Mouse (Mus musculus): ENCODE measurements around the gene Slc12a8. TPM values are rescaled to one million over a fixed set of nuclear protein-coding genes. Genes with fewer than 3 reads are reported as not detected.

Gene Slc12a8
- polyA plus RNA-seq, 1 experiment from 2014 or later, result 0.93 TPM

GRCm38 (mm10) chr16:33670933-33671332 is 153.8 kb downstream of the Slc12a8 start:
- H3K9ac ChIP-seq, result no peak overlapping the region
- H3K9me3 ChIP-seq, result no peaks in the 10 kb centered on the region
- no peaks in the 10 kb centered on the region for H3K27me3 ChIP-seq
- no peak overlapping the region for H3K4me3 ChIP-seq
- WGBS, result 93% methylated on average over 2 of the region's 2 CpGs
- H3K4me1 ChIP-seq, result no peaks in the 10 kb centered on the region
- H3K4me2 ChIP-seq (replicated peaks), result no peak overlapping the region
- no peaks in the 10 kb centered on the region for H3K36me3 ChIP-seq
- no peak overlapping the region for H3K27ac ChIP-seq
- no peak for ATAC-seq (ENCODE audit: low FRiP score, low read depth)

- no peak overlapping the region for H3K27ac ChIP-seq
- no peaks in the 10 kb centered on the region for H3K27me3 ChIP-seq
- no peak overlapping the region for H3K4me3 ChIP-seq
- WGBS, result 86% methylated on average over 3 of the region's 4 CpGs
- no peaks in the 10 kb centered on the region for H3K36me3 ChIP-seq
- H3K4me2 ChIP-seq (replicated peaks), result no peak overlapping the region
- peaks cover 3% of the 10 kb centered on the region; the same call in 1 of the 2 replicates for H3K4me1 ChIP-seq
- no peaks in the 10 kb centered on the region for H3K9me3 ChIP-seq
- ATAC-seq (ENCODE audit: low FRiP score, low read depth), result no peak
- H3K9ac ChIP-seq, result no peak overlapping the region
These were observed 155.1 kb downstream of the Slc12a8 start for GRCm38 (mm10) chr16:33672188-33672587.

GRCm38 (mm10) chr16:33672643-33673042 is 155.5 kb downstream of the Slc12a8 start:
- Histone ChIP-seq H3K27ac (no peak overlapping the region), H3K27me3 (no peaks in the 10 kb centered on the region), H3K9ac (no peak overlapping the region), H3K36me3 (no peaks in the 10 kb centered on the region), H3K4me2 (replicated peaks) (no peak overlapping the region), H3K4me3 (no peak overlapping the region), H3K9me3 (no peaks in the 10 kb centered on the region), H3K4me1 (peaks cover 3% of the 10 kb centered on the region; the same call in 1 of the 2 replicates)
- ATAC-seq (ENCODE audit: low FRiP score, low read depth), result no peak
- 93% methylated on average over 4 of the region's 4 CpGs for WGBS

GRCm38 (mm10) chr16:33673530-33674109 is 156.5 kb downstream of the Slc12a8 start:
- H3K9ac ChIP-seq, result no peak overlapping the region
- H3K4me2 ChIP-seq (replicated peaks), result no peak overlapping the region
- peaks cover 3% of the 10 kb centered on the region; the same call in 1 of the 2 replicates for H3K4me1 ChIP-seq
- no peaks in the 10 kb centered on the region for H3K36me3 ChIP-seq
- H3K4me3 ChIP-seq, result no peak overlapping the region
- no peaks in the 10 kb centered on the region for H3K27me3 ChIP-seq
- ATAC-seq (ENCODE audit: low FRiP score, low read depth), result no peak
- no peaks in the 10 kb centered on the region for H3K9me3 ChIP-seq
- WGBS, result 41% methylated on average over 14 of the region's 14 CpGs
- no peak overlapping the region for H3K27ac ChIP-seq

GRCm38 (mm10) chr16:33675151-33675847 is 158.2 kb downstream of the Slc12a8 start:
- no peaks in the 10 kb centered on the region for H3K36me3 ChIP-seq
- no peak overlapping the region for H3K27ac ChIP-seq
- H3K4me3 ChIP-seq, result no peak overlapping the region
- no peaks in the 10 kb centered on the region for H3K9me3 ChIP-seq
- WGBS, result 90% methylated on average over 10 of the region's 10 CpGs
- H3K9ac ChIP-seq, result no peak overlapping the region
- no peak overlapping the region for H3K4me2 ChIP-seq (replicated peaks)
- peaks cover 3% of the 10 kb centered on the region; the same call in 1 of the 2 replicates for H3K4me1 ChIP-seq
- no peak for ATAC-seq (ENCODE audit: low FRiP score, low read depth)
- H3K27me3 ChIP-seq, result no peaks in the 10 kb centered on the region

- no peak overlapping the region for H3K4me3 ChIP-seq
- H3K9ac ChIP-seq, result no peak overlapping the region
- H3K27ac ChIP-seq, result no peak overlapping the region
- H3K4me2 ChIP-seq (replicated peaks), result no peak overlapping the region
- peaks cover 3% of the 10 kb centered on the region; the same call in 1 of the 2 replicates for H3K4me1 ChIP-seq
- 71% methylated on average over 3 of the region's 3 CpGs for WGBS
- no peak for ATAC-seq (ENCODE audit: low FRiP score, low read depth)
- no peaks in the 10 kb centered on the region for H3K36me3 ChIP-seq
- H3K27me3 ChIP-seq, result no peaks in the 10 kb centered on the region
- H3K9me3 ChIP-seq, result no peaks in the 10 kb centered on the region
These were observed 158.7 kb downstream of the Slc12a8 start for GRCm38 (mm10) chr16:33675848-33676184.

GRCm38 (mm10) chr16:33676347-33677312 is 159.5 kb downstream of the Slc12a8 start:
- no peaks in the 10 kb centered on the region for H3K9me3 ChIP-seq
- H3K27ac ChIP-seq, result no peak overlapping the region
- H3K27me3 ChIP-seq, result no peaks in the 10 kb centered on the region
- H3K4me3 ChIP-seq, result no peak overlapping the region
- H3K9ac ChIP-seq, result no peak overlapping the region
- 76% methylated on average over 7 of the region's 7 CpGs for whole genome bisulfite sequencing
- H3K4me1 ChIP-seq, result peaks cover 3% of the 10 kb centered on the region; the same call in 1 of the 2 replicates
- no peaks in the 10 kb centered on the region for H3K36me3 ChIP-seq
- no peak overlapping the region for H3K4me2 ChIP-seq (replicated peaks)
- ATAC-seq (ENCODE audit: low FRiP score, low read depth), result no peak

- no peak overlapping the region for H3K27ac ChIP-seq
- no peaks in the 10 kb centered on the region for H3K27me3 ChIP-seq
- WGBS, result 86% methylated on average over 7 of the region's 7 CpGs
- peaks cover 3% of the 10 kb centered on the region; the same call in 1 of the 2 replicates for H3K4me1 ChIP-seq
- no peak overlapping the region for H3K9ac ChIP-seq
- no peaks in the 10 kb centered on the region for H3K36me3 ChIP-seq
- H3K4me2 ChIP-seq (replicated peaks), result no peak overlapping the region
- no peaks in the 10 kb centered on the region for H3K9me3 ChIP-seq
- no peak overlapping the region for H3K4me3 ChIP-seq
- no peak for ATAC-seq (ENCODE audit: low FRiP score, low read depth)
These were observed 160.2 kb downstream of the Slc12a8 start for GRCm38 (mm10) chr16:33677313-33677690.

GRCm38 (mm10) chr16:33677901-33678300 is 160.8 kb downstream of the Slc12a8 start:
- Histone ChIP-seq H3K4me2 (replicated peaks) (no peak overlapping the region), H3K36me3 (no peaks in the 10 kb centered on the region), H3K4me3 (no peak overlapping the region), H3K4me1 (peaks cover 3% of the 10 kb centered on the region; the same call in 1 of the 2 replicates), H3K9me3 (no peaks in the 10 kb centered on the region), H3K27me3 (no peaks in the 10 kb centered on the region), H3K9ac (no peak overlapping the region), H3K27ac (no peak overlapping the region)
- ATAC-seq (ENCODE audit: low FRiP score, low read depth), result no peak
- WGBS, result 91% methylated on average over 5 of the region's 5 CpGs

- Histone ChIP-seq H3K27me3 (no peaks in the 10 kb centered on the region), H3K4me2 (replicated peaks) (no peak overlapping the region), H3K27ac (no peak overlapping the region), H3K36me3 (no peaks in the 10 kb centered on the region), H3K9ac (no peak overlapping the region), H3K9me3 (no peaks in the 10 kb centered on the region), H3K4me3 (no peak overlapping the region), H3K4me1 (peaks cover 13% of the 10 kb centered on the region)
- 90% methylated on average over 7 of the region's 7 CpGs for WGBS
- ATAC-seq (ENCODE audit: low FRiP score, low read depth), result no peak
These were observed 163.1 kb downstream of the Slc12a8 start for GRCm38 (mm10) chr16:33680271-33680670.

GRCm38 (mm10) chr16:33680816-33681215 is 163.7 kb downstream of the Slc12a8 start:
- H3K4me1 ChIP-seq, result peaks cover 18% of the 10 kb centered on the region
- 61% methylated on average over 10 of the region's 10 CpGs for WGBS
- H3K4me3 ChIP-seq, result no peak overlapping the region
- no peaks in the 10 kb centered on the region for H3K27me3 ChIP-seq
- H3K27ac ChIP-seq, result no peak overlapping the region
- H3K9ac ChIP-seq, result no peak overlapping the region
- no peaks in the 10 kb centered on the region for H3K9me3 ChIP-seq
- H3K36me3 ChIP-seq, result no peaks in the 10 kb centered on the region
- no peak overlapping the region for H3K4me2 ChIP-seq (replicated peaks)
- no peak for ATAC-seq (ENCODE audit: low FRiP score, low read depth)

GRCm38 (mm10) chr16:33681661-33682060 is 164.5 kb downstream of the Slc12a8 start:
- H3K4me3 ChIP-seq, result no peak overlapping the region
- no peaks in the 10 kb centered on the region for H3K9me3 ChIP-seq
- no peak overlapping the region for H3K4me2 ChIP-seq (replicated peaks)
- no peak for ATAC-seq (ENCODE audit: low FRiP score, low read depth)
- H3K4me1 ChIP-seq, result peaks cover 24% of the 10 kb centered on the region
- H3K27ac ChIP-seq, result no peak overlapping the region
- H3K36me3 ChIP-seq, result no peaks in the 10 kb centered on the region
- no peak overlapping the region for H3K9ac ChIP-seq
- no peaks in the 10 kb centered on the region for H3K27me3 ChIP-seq
